Mouse (Mus musculus) right cerebral cortex, postnatal 4 days (tissue): ENCODE data around the gene Sclt1.
"Not testable (repeated sequence)": the region's sequence is repeated elsewhere in the genome, so short reads cannot be mapped to it uniquely, and the experiment has no call there.

Source experiments
- DNase-seq: peaks from one replicate; pipeline ENCODE4 v3.0.0-alpha.2; 2022

Sclt1 gene

GRCm38 (mm10) chr3:41742278-41742934 is at the start of gene Sclt1, which contains the start of gene D3Ertd751e:
Sclt1 (minus strand) TSS chr3:41742514.
D3Ertd751e (plus strand) TSS chr3:41742611.
- peak; percentile 96 for DNase-seq

- no peak for DNase-seq
These were observed 19.8 kb upstream of the Sclt1 start for GRCm38 (mm10) chr3:41762091-41762490.

GRCm38 (mm10) chr3:41754556-41754955 is 12.2 kb upstream of the Sclt1 start:
- DNase-seq: no peak

- no peak for DNase-seq
These were observed 1.1 kb upstream of the Sclt1 start for GRCm38 (mm10) chr3:41743436-41743835.

- DNase-seq: peak; percentile 4
These were observed 575 bp downstream of the Sclt1 start for GRCm38 (mm10) chr3:41741601-41742277.

GRCm38 (mm10) chr3:41695681-41696080 is 46.6 kb downstream of the Sclt1 start:
- no peak for DNase-seq

- no peak for DNase-seq
These were observed 49.7 kb downstream of the Sclt1 start for GRCm38 (mm10) chr3:41692440-41693142.

GRCm38 (mm10) chr3:41690114-41690640 is 52.1 kb downstream of the Sclt1 start:
- not testable (repeated sequence) for DNase-seq

- DNase-seq: no peak
These were observed 55.9 kb downstream of the Sclt1 start for GRCm38 (mm10) chr3:41686396-41686795.

GRCm38 (mm10) chr3:41682084-41682483 is 60.2 kb downstream of the Sclt1 start:
- no peak for DNase-seq

- no peak for DNase-seq
These were observed 65.7 kb downstream of the Sclt1 start for GRCm38 (mm10) chr3:41676648-41677047.

GRCm38 (mm10) chr3:41674778-41675177 is 67.5 kb downstream of the Sclt1 start:
- DNase-seq: no peak

- no peak for DNase-seq
These were observed 86.7 kb downstream of the Sclt1 start for GRCm38 (mm10) chr3:41655642-41656041.

- no peak for DNase-seq
These were observed 121.3 kb downstream of the Sclt1 start for GRCm38 (mm10) chr3:41620971-41621370.

- no peak for DNase-seq
These were observed 123.8 kb downstream of the Sclt1 start for GRCm38 (mm10) chr3:41618488-41618887.

- no peak for DNase-seq
These were observed 124.3 kb downstream of the Sclt1 start for GRCm38 (mm10) chr3:41618036-41618435.

GRCm38 (mm10) chr3:41614230-41614985 is 127.9 kb downstream of the Sclt1 start:
- no peak for DNase-seq

GRCm38 (mm10) chr3:41613706-41614105 is 128.6 kb downstream of the Sclt1 start:
- DNase-seq: no peak

GRCm38 (mm10) chr3:41612211-41612610 is 130.1 kb downstream of the Sclt1 start:
- DNase-seq: no peak

GRCm38 (mm10) chr3:41609071-41609470 is 133.2 kb downstream of the Sclt1 start:
- no peak for DNase-seq

- no peak for DNase-seq
These were observed 134.8 kb downstream of the Sclt1 start for GRCm38 (mm10) chr3:41607467-41607866.

GRCm38 (mm10) chr3:41607050-41607449 is 135.3 kb downstream of the Sclt1 start:
- no peak for DNase-seq

- no peak for DNase-seq
These were observed 136.0 kb downstream of the Sclt1 start for GRCm38 (mm10) chr3:41606330-41606664.
